ENCODE assay signal across 8 mouse cellular contexts in genomic region chr10:75121028-75121427, GRCm38 (mm10).
DNase-seq lines count a peak whose midpoint lies in the region; ATAC-seq lines count a peak whose summit lies in the region.

No protein-coding gene starts in this region.

- H3K27me3 ChIP-seq in midbrain, embryonic 13.5 days = no peaks in the 10 kb centered on the region

- intact Hi-C loops in heart, postnatal 14 days (cut with DNase I) = no loop called here

- 62% methylated on average over 5 of the region's 5 CpGs for WGBS in midbrain, embryonic 13.5 days

- no peaks in the 10 kb centered on the region for H3K9me3 ChIP-seq in midbrain, embryonic 13.5 days

- H3K27ac ChIP-seq in midbrain, embryonic 13.5 days = 0 out of 2 replicates have a peak overlapping the region, but pooled peaks have one; percentile 2

- H3K4me1 ChIP-seq in midbrain, embryonic 13.5 days (replicated peaks) = peaks cover 19% of the 10 kb centered on the region

- peaks cover 12% of the 10 kb centered on the region for H3K36me3 ChIP-seq in midbrain, embryonic 13.5 days

- no peak overlapping the region for H3K4me2 ChIP-seq in midbrain, embryonic 13.5 days (replicated peaks)

- no peak overlapping the region for H3K4me3 ChIP-seq in midbrain, embryonic 13.5 days (replicated peaks)

- no peak overlapping the region for H3K9ac ChIP-seq in midbrain, embryonic 13.5 days (replicated peaks)

- peak; percentile 62 for ATAC-seq in midbrain, embryonic 13.5 days

- peak; percentile 28 for DNase-seq in urinary bladder, postnatal 14 days (ENCODE audit: low spot score)
- DNase-seq in urinary bladder, postnatal 10 days (ENCODE audit: low spot score) = no peak
- DNase-seq in embryo, embryonic 11 days = peak; percentile 49
- DNase-seq in heart, postnatal 14 days = peak; percentile 45 to 67
- peak; percentile 51 to 79 for DNase-seq in kidney, postnatal 25 days
- no peak for DNase-seq in left cerebral cortex, adult 18-20 months (ENCODE audit: low spot score in 2 of 2)
- no peak for DNase-seq in left cerebral cortex, adult 8-10 months (ENCODE audit: low spot score in 2 of 2)

Comparison
In these comparisons a context has a peak if more than half of its experiments do, and no peak if none do; other contexts are left out.
1. DNase-seq: peak in urinary bladder, postnatal 14 days (single experiment), embryo, embryonic 11 days (single experiment), heart, postnatal 14 days (2 of 2) and kidney, postnatal 25 days (2 of 2); none in urinary bladder, postnatal 10 days (single experiment), left cerebral cortex, adult 18-20 months (0 of 2) and left cerebral cortex, adult 8-10 months (0 of 2).